Mouse (Mus musculus): ENCODE results near the gene Gm11027. TPM values are rescaled to one million over a fixed set of nuclear protein-coding genes. Genes with fewer than 3 reads are reported as not detected.
"Not testable (repeated sequence)": the region's sequence is repeated elsewhere in the genome, so short reads cannot be mapped to it uniquely, and the experiment has no call there.

The Gm11027 gene
- polyA plus RNA-seq (2012; fragmentation: generic; extraction: Trizol): not detected

GRCm38 (mm10) chr12:116275086-116275485, at the start of gene Gm11027:
TSS of gene Gm11027 (plus strand) at chr12:116275386.
- not testable (repeated sequence) for H3K36me3 ChIP-seq (ENCODE audit: control insufficient read depth, insufficient read depth); H3K27me3 ChIP-seq (ENCODE audit: control insufficient read depth, insufficient read depth, insufficient read length); H3K4me3 ChIP-seq; H3ac ChIP-seq (ENCODE audit: control insufficient read depth, insufficient read length); H3K4me2 ChIP-seq (ENCODE audit: low read depth); H3K79me2 ChIP-seq (ENCODE audit: control insufficient read depth, insufficient read depth)

- no peak overlapping the region for H3K4me2 ChIP-seq (ENCODE audit: low read depth)
- no peaks in the 10 kb centered on the region for H3K27me3 ChIP-seq (ENCODE audit: control insufficient read depth, insufficient read depth, insufficient read length)
- no peaks in the 10 kb centered on the region for H3K79me2 ChIP-seq (ENCODE audit: control insufficient read depth, insufficient read depth)
- H3K36me3 ChIP-seq (ENCODE audit: control insufficient read depth, insufficient read depth): no peaks in the 10 kb centered on the region
- no peak overlapping the region for H3ac ChIP-seq (ENCODE audit: control insufficient read depth, insufficient read length)
- H3K4me3 ChIP-seq: no peak overlapping the region
- TF ChIP-seq TCF3 (IDR thresholded peaks at IDR 0.05; ENCODE audit: insufficient read length, low read depth) (no peak), MYOD1 (IDR thresholded peaks at IDR 0.05; ENCODE audit: control insufficient read depth in 1 of 3, insufficient read length in 2 of 3, low read depth in 2 of 3) (no peak), CEBPB (IDR thresholded peaks at IDR 0.05; ENCODE audit: insufficient read depth, poor library complexity, severe bottlenecking) (no peak), SRF (IDR thresholded peaks at IDR 0.05; ENCODE audit: control insufficient read depth, insufficient read length, low read depth) (no peak), E2F4 (IDR thresholded peaks at IDR 0.05; ENCODE audit: insufficient read depth) (no peak), MYOG (IDR thresholded peaks at IDR 0.05; ENCODE audit: control insufficient read depth in 1 of 3, insufficient read depth in 1 of 3, insufficient read length in 2 of 3, low read depth in 2 of 3) (no peak), REST (IDR thresholded peaks at IDR 0.05; ENCODE audit: insufficient read depth, insufficient read length) (no peak), POLR2A (IDR thresholded peaks at IDR 0.05; ENCODE audit: insufficient read length, low read depth) (no peak), MAX (IDR thresholded peaks at IDR 0.05; ENCODE audit: low read depth) (no peak), TCF12 (IDR thresholded peaks at IDR 0.05; ENCODE audit: insufficient read depth, poor library complexity, severe bottlenecking) (no peak), POLR2AphosphoS2 (IDR thresholded peaks at IDR 0.05; ENCODE audit: insufficient read length, low read depth) (no peak), USF1 (IDR thresholded peaks at IDR 0.05; ENCODE audit: low read depth) (no peak)
Observed at GRCm38 (mm10) chr12:116226289-116227057, 48.7 kb upstream of the Gm11027 start.

- H3ac ChIP-seq (ENCODE audit: control insufficient read depth, insufficient read length): no peak overlapping the region
- H3K4me2 ChIP-seq (ENCODE audit: low read depth): no peak overlapping the region
- no peaks in the 10 kb centered on the region for H3K36me3 ChIP-seq (ENCODE audit: control insufficient read depth, insufficient read depth)
- no peaks in the 10 kb centered on the region for H3K79me2 ChIP-seq (ENCODE audit: control insufficient read depth, insufficient read depth)
- no peak overlapping the region for H3K4me3 ChIP-seq
- H3K27me3 ChIP-seq (ENCODE audit: control insufficient read depth, insufficient read depth, insufficient read length): no peaks in the 10 kb centered on the region
- TF ChIP-seq CEBPB (IDR thresholded peaks at IDR 0.05; ENCODE audit: insufficient read depth, poor library complexity, severe bottlenecking) (no peak), TCF12 (IDR thresholded peaks at IDR 0.05; ENCODE audit: insufficient read depth, poor library complexity, severe bottlenecking) (no peak), POLR2AphosphoS2 (IDR thresholded peaks at IDR 0.05; ENCODE audit: insufficient read length, low read depth) (no peak), REST (IDR thresholded peaks at IDR 0.05; ENCODE audit: insufficient read depth, insufficient read length) (no peak), SRF (IDR thresholded peaks at IDR 0.05; ENCODE audit: control insufficient read depth, insufficient read length, low read depth) (no peak), USF1 (IDR thresholded peaks at IDR 0.05; ENCODE audit: low read depth) (no peak), MAX (IDR thresholded peaks at IDR 0.05; ENCODE audit: low read depth) (no peak), POLR2A (IDR thresholded peaks at IDR 0.05; ENCODE audit: insufficient read length, low read depth) (no peak), MYOD1 (IDR thresholded peaks at IDR 0.05; ENCODE audit: control insufficient read depth in 1 of 3, insufficient read length in 2 of 3, low read depth in 2 of 3) (no peak), MYOG (IDR thresholded peaks at IDR 0.05; ENCODE audit: control insufficient read depth in 1 of 3, insufficient read depth in 1 of 3, insufficient read length in 2 of 3, low read depth in 2 of 3) (no peak), TCF3 (IDR thresholded peaks at IDR 0.05; ENCODE audit: insufficient read length, low read depth) (no peak), E2F4 (IDR thresholded peaks at IDR 0.05; ENCODE audit: insufficient read depth) (no peak)
Observed at GRCm38 (mm10) chr12:116229451-116229850, 45.7 kb upstream of the Gm11027 start.

- Histone ChIP-seq H3K27me3 (ENCODE audit: control insufficient read depth, insufficient read depth, insufficient read length) (no peaks in the 10 kb centered on the region), H3K4me2 (ENCODE audit: low read depth) (peak overlapping the region; percentile 74)
Observed at GRCm38 (mm10) chr12:116231612-116232011, 43.6 kb upstream of the Gm11027 start.

More at GRCm38 (mm10) chr12:116231612-116232011, 43.6 kb upstream of the Gm11027 start:
- no peak overlapping the region for H3K4me3 ChIP-seq
- H3ac ChIP-seq (ENCODE audit: control insufficient read depth, insufficient read length): no peak overlapping the region
- no peaks in the 10 kb centered on the region for H3K79me2 ChIP-seq (ENCODE audit: control insufficient read depth, insufficient read depth)
- no peak for TF ChIP-seq POLR2AphosphoS2 (IDR thresholded peaks at IDR 0.05; ENCODE audit: insufficient read length, low read depth)
- TF ChIP-seq REST (IDR thresholded peaks at IDR 0.05; ENCODE audit: insufficient read depth, insufficient read length): no peak
- no peak for TF ChIP-seq POLR2A (IDR thresholded peaks at IDR 0.05; ENCODE audit: insufficient read length, low read depth)
- TF ChIP-seq E2F4 (IDR thresholded peaks at IDR 0.05; ENCODE audit: insufficient read depth): no peak
- no peak for TF ChIP-seq CEBPB (IDR thresholded peaks at IDR 0.05; ENCODE audit: insufficient read depth, poor library complexity, severe bottlenecking)
- TF ChIP-seq USF1 (IDR thresholded peaks at IDR 0.05; ENCODE audit: low read depth): no peak
- TF ChIP-seq MYOG (IDR thresholded peaks at IDR 0.05; ENCODE audit: control insufficient read depth in 1 of 3, insufficient read depth in 1 of 3, insufficient read length in 2 of 3, low read depth in 2 of 3): no peak
- no peak for TF ChIP-seq TCF12 (IDR thresholded peaks at IDR 0.05; ENCODE audit: insufficient read depth, poor library complexity, severe bottlenecking)
- TF ChIP-seq MYOD1 (IDR thresholded peaks at IDR 0.05; ENCODE audit: control insufficient read depth in 1 of 3, insufficient read length in 2 of 3, low read depth in 2 of 3): no peak
- no peak for TF ChIP-seq TCF3 (IDR thresholded peaks at IDR 0.05; ENCODE audit: insufficient read length, low read depth)
- TF ChIP-seq SRF (IDR thresholded peaks at IDR 0.05; ENCODE audit: control insufficient read depth, insufficient read length, low read depth): no peak
- TF ChIP-seq MAX (IDR thresholded peaks at IDR 0.05; ENCODE audit: low read depth): no peak
- H3K36me3 ChIP-seq (ENCODE audit: control insufficient read depth, insufficient read depth): no peaks in the 10 kb centered on the region

Measured in myocyte (in vitro differentiated cells).